Mouse (Mus musculus) activated CD4-positive, CD25-positive, alpha-beta regulatory T cell, adult 4 months (primary cell): ENCODE data around the gene Tasp1. TPM values are rescaled to one million over a fixed set of nuclear protein-coding genes. Genes with fewer than 3 reads are reported as not detected.

ENCODE experiments used
- polyA plus RNA-seq, 2 experiments: library from polyadenylated mRNA; unstranded; fragments of 100-300 nt; shearing (Covaris generic); gene quantifications; one replicate each; pipeline ENCODE4 v1.2.1; 2017

Gene Tasp1
- polyA plus RNA-seq, 2 experiments from 2014 or later, result 108 to 116 TPM

Other genes starting within 250 kb of the Tasp1 start
- not detected for gene Gm17374, start 85.2 kb upstream of the Tasp1 start, polyA plus RNA-seq
- gene Esf1, start 103.8 kb upstream of the Tasp1 start, polyA plus RNA-seq, result 10 to 100 TPM; 23.1 to 29.2 TPM
- 10 to 100 TPM; 14.8 to 21.2 TPM for gene Ndufaf5, start 103.8 kb upstream of the Tasp1 start, polyA plus RNA-seq